ENCODE assay signal across 18 mouse cellular contexts in genomic region chr6:82125134-82125533, GRCm38 (mm10).
DNase-seq lines count a peak whose midpoint lies in the region; ATAC-seq and TF ChIP-seq lines count a peak whose summit lies in the region.
"Had no signal": no experiment of that assay in that cellular context is flagged by ENCODE, and none has a peak within 500 bp of the region (broad histone marks: within the 10 kb centered on the region; RNA-seq: fewer than 3 reads in every experiment).

No protein-coding gene starts in this region.

- no peak overlapping the region for H3K4me3 ChIP-seq in kidney, postnatal 0 days (replicated peaks; ENCODE audit: low read depth, low read length)
- H3K4me3 ChIP-seq in C2C12 (ENCODE audit: insufficient read depth, poor library complexity, severe bottlenecking) (no peak overlapping the region), macrophage (ENCODE audit: inconsistent target) (no peak overlapping the region)
- H3K4me3 ChIP-seq in hindbrain, embryonic 13.5 days: no peak overlapping the region
- H3K4me3 ChIP-seq: embryonic facial prominence, embryonic 10.5 days; liver, embryonic 13.5 days; midbrain, embryonic 12.5 days had no signal

- H3K36me3 ChIP-seq in kidney, postnatal 0 days (ENCODE audit: insufficient read depth, low read length): no peaks in the 10 kb centered on the region
- no peaks in the 10 kb centered on the region for H3K36me3 ChIP-seq in C2C12 (ENCODE audit: control insufficient read depth, insufficient read depth)
- H3K36me3 ChIP-seq in macrophage (ENCODE audit: inconsistent target): no peaks in the 10 kb centered on the region
- no peaks in the 10 kb centered on the region for H3K36me3 ChIP-seq in hindbrain, embryonic 13.5 days
- H3K36me3 ChIP-seq: embryonic facial prominence, embryonic 10.5 days; liver, embryonic 13.5 days; midbrain, embryonic 12.5 days had no signal

- H3K79me2 ChIP-seq in C2C12 (ENCODE audit: control insufficient read depth, insufficient read depth) (no peaks in the 10 kb centered on the region), macrophage (ENCODE audit: inconsistent target) (no peaks in the 10 kb centered on the region)

- H3K27ac ChIP-seq in kidney, postnatal 0 days: no peak overlapping the region
- peak overlapping the region; percentile 35 for H3K27ac ChIP-seq in macrophage
- H3K27ac ChIP-seq in hindbrain, embryonic 13.5 days: no peak overlapping the region
- H3K27ac ChIP-seq: embryonic facial prominence, embryonic 10.5 days; liver, embryonic 13.5 days; midbrain, embryonic 12.5 days had no signal

- TF ChIP-seq CTCF in kidney, postnatal 0 days (IDR thresholded peaks at IDR 0.05; ENCODE audit: low read depth): no peak
- TF ChIP-seq CTCF in C2C12 (IDR thresholded peaks at IDR 0.05; ENCODE audit: control insufficient read depth, insufficient read depth, insufficient read length): no peak
- no peak for TF ChIP-seq CTCF in Patski (IDR thresholded peaks at IDR 0.05)

- H3ac ChIP-seq in C2C12 (ENCODE audit: control insufficient read depth, insufficient read length, low read depth): no peak overlapping the region

- no peaks in the 10 kb centered on the region for H3K79me3 ChIP-seq in C2C12 (ENCODE audit: low read depth)

- no peaks in the 10 kb centered on the region for H3K27me3 ChIP-seq in kidney, postnatal 0 days (ENCODE audit: insufficient read depth, low read length)
- H3K27me3 ChIP-seq in C2C12 (ENCODE audit: control insufficient read depth, insufficient read depth, insufficient read length): no peaks in the 10 kb centered on the region
- no peaks in the 10 kb centered on the region for H3K27me3 ChIP-seq in Patski
- H3K27me3 ChIP-seq in hindbrain, embryonic 13.5 days: 0 out of 2 replicates have a peak, but pooled peaks cover 5% of the 10 kb centered on the region
- H3K27me3 ChIP-seq: liver, embryonic 13.5 days; midbrain, embryonic 12.5 days had no signal

- POLR2A ChIA-PET in Patski (lab: Charles Lee): no interaction called here

- no peak overlapping the region for H3K4me2 ChIP-seq in kidney, postnatal 0 days (ENCODE audit: low read length)
- no peak overlapping the region for H3K4me2 ChIP-seq in hindbrain, embryonic 13.5 days
- H3K4me2 ChIP-seq: liver, embryonic 13.5 days; midbrain, embryonic 12.5 days had no signal

- peak; percentile 62; the same call in 1 of the 2 replicates for ATAC-seq in kidney, postnatal 0 days (replicated peaks; ENCODE audit: low FRiP score, low read depth)
- ATAC-seq in Patski: peak; percentile 84
- ATAC-seq in hindbrain, embryonic 13.5 days (ENCODE audit: low FRiP score): no peak

- DNase-seq in kidney, postnatal 0 days (ENCODE audit: low spot score): peak; percentile 9
- no peak for DNase-seq in kidney, postnatal 14 days
- peak; percentile 73 for DNase-seq in Patski (ENCODE audit: low read depth, low spot score)
- no peak for DNase-seq in layer of hippocampus, postnatal 25 days (ENCODE audit: extremely low spot score in 1 of 2, low spot score in 1 of 2)
- no peak for DNase-seq in cerebellum, adult 11 months
- DNase-seq: cerebellum, postnatal 14 days; heart, adult 18-20 months; heart, postnatal 10 days; kidney, postnatal 25 days; left cerebral cortex, postnatal 4 days; liver, embryonic 13.5 days; lung, postnatal 10 days; spleen, adult 18-20 months had no signal

- no peaks in the 10 kb centered on the region for H3K4me1 ChIP-seq in kidney, postnatal 0 days (replicated peaks; ENCODE audit: insufficient read depth, low read length)
- 0 out of 2 replicates have a peak, but pooled peaks cover 4% of the 10 kb centered on the region for H3K4me1 ChIP-seq in hindbrain, embryonic 13.5 days (replicated peaks)
- H3K4me1 ChIP-seq: embryonic facial prominence, embryonic 10.5 days; liver, embryonic 13.5 days; midbrain, embryonic 12.5 days had no signal

- in situ Hi-C loops in Patski (cut with MboI; ENCODE audit: low pct_unique_long_range_greater_than_20kb): no loop called here

- WGBS in kidney, postnatal 0 days: 47% methylated on average over 2 of the region's 2 CpGs
- WGBS in macrophage (ENCODE audit: missing documents): 77% methylated on average over 2 of the region's 2 CpGs
- WGBS in hindbrain, embryonic 13.5 days: 96% methylated on average over 2 of the region's 2 CpGs

- H3K9ac ChIP-seq in kidney, postnatal 0 days (ENCODE audit: low read depth, low read length): no peak overlapping the region
- H3K9ac ChIP-seq in hindbrain, embryonic 13.5 days: no peak overlapping the region
- H3K9ac ChIP-seq: liver, embryonic 13.5 days; midbrain, embryonic 12.5 days had no signal

- CTCF ChIA-PET in Patski (lab: Charles Lee): interaction anchor here (1.1 kb wide), 1 partner anchor 138 kb away, joined by 4 read pairs; no protein-coding TSS in a partner anchor

- no peaks in the 10 kb centered on the region for H3K9me3 ChIP-seq in kidney, postnatal 0 days (replicated peaks; ENCODE audit: low read length)
- no peaks in the 10 kb centered on the region for H3K9me3 ChIP-seq in hindbrain, embryonic 13.5 days
- H3K9me3 ChIP-seq: embryonic facial prominence, embryonic 10.5 days; liver, embryonic 13.5 days; midbrain, embryonic 12.5 days had no signal

TF ChIP-seq in C2C12, 6 proteins besides CTCF, POLR2A, EP300 and RAD21:
- no peak for TF ChIP-seq USF1 (IDR thresholded peaks at IDR 0.05; ENCODE audit: low read depth)
- TF ChIP-seq FOSL1 (IDR thresholded peaks at IDR 0.05; ENCODE audit: insufficient read depth, low read length, poor library complexity, severe bottlenecking): no peak
- peak; percentile 81 for TF ChIP-seq MYOD1 (IDR thresholded peaks at IDR 0.05; ENCODE audit: control insufficient read depth, insufficient read length, low read depth)
- TF ChIP-seq CEBPB (IDR thresholded peaks at IDR 0.05; ENCODE audit: low read depth): no peak

Comparison
In these comparisons a context has a peak if more than half of its experiments do, and no peak if none do; other contexts are left out.
1. DNase-seq: peak in kidney, postnatal 0 days (single experiment) and Patski (single experiment); none in kidney, postnatal 14 days (single experiment), layer of hippocampus, postnatal 25 days (0 of 2) and cerebellum, adult 11 months (single experiment).